Mouse (Mus musculus) hindlimb bud, embryonic 11.5 days (tissue): ENCODE data around the gene Rhag.

Experiments used
- DNase-seq: peaks from one replicate; pipeline ENCODE4 v3.0.0-alpha.2; 2012; ENCODE audit warnings: low read depth, low spot score; ENCODE audit errors: extremely low spot score

Gene Rhag

DNA sequence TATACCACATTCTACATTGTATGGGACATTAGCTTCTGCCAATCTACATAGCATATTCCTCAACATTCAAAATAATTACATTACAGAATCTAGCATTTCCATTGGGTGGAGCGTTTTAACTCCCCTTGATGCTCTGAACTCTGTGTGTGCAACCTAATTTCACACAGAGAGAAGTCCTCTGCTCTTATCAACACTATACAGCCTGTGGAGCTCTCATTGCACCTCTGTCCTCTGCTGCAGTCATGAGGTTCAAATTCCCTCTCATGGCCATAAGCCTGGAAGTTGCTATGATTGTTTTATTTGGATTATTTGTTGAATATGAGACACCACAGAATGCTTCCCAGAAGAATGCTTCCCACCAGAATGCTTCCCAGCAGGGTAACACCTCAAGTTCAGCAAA, at the start of gene Rhag:
Rhag (plus strand) TSS at position 193 of the 400 bp plus-strand sequence.
- no peak for DNase-seq

DNA sequence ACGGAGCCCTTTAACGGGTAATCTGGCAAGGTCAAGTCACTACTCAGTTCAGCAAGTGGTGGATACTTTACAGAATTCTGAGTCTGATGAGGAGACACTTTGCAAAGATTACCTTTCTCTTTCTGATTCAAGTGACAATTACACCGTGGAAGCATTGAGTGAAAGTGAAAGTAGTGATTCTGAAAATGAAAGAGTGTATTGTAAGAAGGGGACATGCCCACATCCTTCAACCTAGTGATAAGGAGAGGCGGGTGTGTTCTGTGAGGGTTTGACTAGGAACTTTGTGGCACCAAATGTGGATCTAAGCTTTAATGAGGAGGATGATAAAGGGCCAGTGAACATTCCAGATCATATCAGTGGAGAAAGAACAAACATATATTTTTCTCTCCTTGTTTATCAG, 47.3 kb upstream of the Rhag start:
- DNase-seq: no peak

DNA sequence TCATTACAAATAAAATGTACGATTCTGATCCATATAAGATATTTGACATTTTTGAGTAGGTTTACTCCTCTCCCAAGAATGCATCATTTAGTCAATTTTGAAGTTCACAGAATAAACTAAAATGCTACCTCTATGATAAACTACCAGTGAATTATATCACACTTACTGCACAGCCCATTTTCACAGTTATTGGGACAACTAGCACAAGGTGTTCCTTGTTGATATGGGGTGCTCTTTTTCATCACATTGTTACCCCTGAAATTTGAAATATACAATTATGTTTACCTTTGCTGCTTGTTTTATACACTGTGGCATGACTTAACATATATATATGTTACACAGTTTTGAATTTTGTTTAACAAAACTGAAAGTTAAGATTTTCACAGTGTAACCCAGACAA, 43.8 kb upstream of the Rhag start:
- no peak for DNase-seq

DNA sequence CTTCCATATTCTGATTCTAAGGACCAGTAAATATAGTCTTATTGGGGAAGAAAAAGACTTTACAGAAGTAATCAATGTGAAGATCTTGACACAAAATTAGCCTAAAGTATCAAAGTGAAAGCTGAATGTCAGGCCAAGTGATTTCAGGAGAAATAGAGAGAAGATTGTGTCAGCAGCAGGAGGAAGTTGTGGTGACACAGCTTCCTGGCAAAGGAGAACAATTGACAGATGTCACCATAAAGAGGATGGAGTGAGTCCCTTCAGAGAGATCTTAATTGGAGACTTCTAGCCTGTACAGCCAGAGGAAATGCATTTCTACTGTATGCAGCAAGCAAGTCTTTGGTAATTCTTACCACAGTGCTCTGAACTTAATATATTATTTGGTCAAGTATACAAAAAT, 21.0 kb upstream of the Rhag start:
- DNase-seq: no peak

DNA sequence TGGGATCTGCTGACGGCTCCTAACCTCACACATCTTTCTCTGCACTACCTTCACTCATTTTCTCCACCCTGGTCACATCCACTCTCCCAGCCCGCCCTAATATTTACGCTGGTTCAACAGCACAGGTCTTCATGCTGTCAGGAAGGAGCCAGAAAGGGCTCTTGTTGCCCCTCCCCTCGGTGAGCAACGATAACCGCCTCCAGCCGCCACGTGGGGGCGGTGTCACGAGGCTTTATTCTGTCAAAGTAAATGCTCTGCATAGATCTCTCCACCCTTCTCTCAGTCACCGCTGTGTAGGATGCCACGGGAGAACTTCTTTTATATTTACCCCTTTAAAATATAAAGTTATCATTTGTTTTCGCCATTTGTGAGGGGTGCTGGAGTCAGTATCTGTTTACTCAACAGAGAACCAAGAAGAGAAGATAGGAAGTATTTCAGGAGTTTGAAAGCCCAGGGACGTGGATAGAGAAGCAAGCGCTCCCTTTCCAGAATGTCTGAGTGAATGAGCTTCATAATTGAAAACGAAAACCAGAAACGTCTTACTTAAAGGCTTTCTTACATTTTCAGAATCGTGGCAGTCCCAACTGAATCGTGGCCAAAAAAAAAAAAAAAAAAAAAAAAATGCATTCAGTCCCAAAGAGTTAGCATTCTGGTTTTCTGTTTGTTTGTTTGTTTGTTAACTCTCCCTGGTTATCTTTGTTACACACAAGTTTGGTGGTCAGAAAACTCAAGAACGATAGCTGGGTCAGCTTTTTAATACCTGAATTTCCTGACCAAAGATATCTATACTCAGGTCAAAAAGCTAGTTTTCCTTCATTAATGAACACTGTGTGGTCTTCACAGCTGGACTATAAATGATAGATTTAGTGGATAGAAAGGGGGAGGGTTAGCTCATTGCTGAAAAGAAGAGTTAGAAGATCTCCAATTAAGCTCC, 16.7 kb upstream of the Rhag start:
- no peak for DNase-seq

DNA sequence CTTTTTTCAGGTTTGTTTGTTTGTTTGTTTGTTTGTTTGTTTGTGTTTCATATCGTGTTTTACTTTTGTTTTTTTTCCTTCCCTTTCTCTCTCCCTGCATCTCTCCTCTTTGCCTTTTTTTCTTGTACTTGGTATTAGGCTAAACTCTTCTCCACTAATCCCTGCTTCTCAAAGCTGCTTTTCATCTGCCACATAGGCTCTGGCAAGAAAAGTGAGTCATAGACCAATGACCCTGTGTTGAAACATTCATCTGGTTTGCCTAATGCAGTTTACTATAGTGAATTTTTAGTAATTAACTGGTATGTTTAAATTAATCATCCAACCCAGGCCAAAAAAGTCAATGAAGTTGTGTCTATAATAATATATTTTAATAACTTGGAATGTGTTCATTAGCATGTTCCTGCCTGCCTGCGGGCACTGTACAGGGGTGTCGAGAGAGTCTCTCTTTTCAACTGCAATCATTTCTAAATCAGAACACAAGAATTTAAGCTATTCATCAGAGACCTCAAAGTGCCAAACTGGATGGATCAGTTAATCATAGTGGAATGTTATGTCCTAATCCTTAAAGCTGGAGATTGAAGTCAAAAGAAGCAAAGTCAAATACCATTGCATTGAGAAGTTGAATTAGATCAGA, 8.1 kb upstream of the Rhag start:
- no peak for DNase-seq

DNA sequence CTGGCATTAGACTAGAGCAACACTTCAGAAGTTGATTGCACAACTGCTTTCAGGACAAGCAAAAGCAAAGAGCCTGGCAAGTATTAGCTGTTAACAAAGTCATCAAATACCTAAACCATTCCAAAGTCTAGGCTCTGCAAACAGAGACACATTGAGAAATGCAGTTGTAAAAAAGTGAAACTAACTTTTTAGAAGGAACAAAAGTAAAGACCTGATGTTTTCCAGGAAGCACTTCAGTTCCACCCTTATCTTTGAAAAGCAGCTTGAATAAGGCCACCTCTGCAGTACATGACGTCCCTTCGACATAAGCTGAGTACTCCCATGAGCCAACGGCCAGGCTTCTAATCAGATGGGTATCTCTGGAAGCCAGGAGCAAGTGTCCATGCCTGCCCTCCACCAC, 4.4 kb upstream of the Rhag start:
- DNase-seq: no peak

DNA sequence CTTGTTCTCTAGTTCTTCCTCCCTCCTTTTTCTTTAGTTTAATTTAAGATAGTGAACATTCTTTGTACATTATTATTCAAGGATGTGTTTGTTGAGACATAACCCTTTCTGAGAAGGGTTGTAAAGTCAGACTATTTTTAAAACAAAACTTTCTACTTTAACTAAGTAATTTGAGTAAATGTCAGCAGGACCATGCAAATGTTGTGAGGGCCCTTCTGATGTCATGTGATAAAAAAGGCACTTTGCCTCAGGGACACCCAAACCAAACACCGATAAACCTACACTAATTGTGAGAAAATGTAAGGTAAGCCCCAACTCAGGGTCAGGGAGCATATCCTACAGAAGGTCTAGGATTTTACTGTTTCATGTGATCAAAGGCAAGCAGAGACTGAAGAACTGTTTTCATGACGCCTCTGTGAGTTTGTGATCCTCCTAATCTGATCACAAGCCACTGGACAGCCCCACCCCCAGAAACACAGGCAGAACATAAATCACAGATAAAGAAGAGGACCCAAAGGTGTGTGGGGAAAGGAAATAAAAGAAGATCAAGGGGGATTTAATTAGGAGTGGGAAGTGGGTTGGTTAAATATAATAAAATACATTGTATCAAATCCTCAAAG, 3.9 kb upstream of the Rhag start, which contains the start of gene Crisp2:
Crisp2 (minus strand) TSS at position 51 of the 620 bp plus-strand sequence.
- no peak for DNase-seq

DNA sequence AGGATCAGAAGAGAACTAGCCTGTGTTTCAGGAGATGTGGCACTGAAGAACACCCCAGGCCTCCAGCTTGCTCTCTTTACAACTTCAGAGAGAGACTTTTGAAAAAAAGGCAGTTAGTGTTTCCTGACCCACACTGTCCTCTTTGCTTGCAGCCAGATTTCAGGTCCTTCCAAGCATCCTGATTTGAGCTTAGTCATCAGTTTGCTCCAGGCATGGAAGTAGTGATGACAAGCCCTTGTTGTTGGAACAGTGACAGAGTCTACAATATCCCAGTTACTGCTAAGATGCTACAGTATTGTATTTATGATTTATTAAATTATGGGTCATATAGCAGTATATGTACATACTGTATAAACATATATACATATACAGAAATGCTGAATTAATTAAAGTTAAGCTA, 2.9 kb upstream of the Rhag start:
- DNase-seq: no peak

DNA sequence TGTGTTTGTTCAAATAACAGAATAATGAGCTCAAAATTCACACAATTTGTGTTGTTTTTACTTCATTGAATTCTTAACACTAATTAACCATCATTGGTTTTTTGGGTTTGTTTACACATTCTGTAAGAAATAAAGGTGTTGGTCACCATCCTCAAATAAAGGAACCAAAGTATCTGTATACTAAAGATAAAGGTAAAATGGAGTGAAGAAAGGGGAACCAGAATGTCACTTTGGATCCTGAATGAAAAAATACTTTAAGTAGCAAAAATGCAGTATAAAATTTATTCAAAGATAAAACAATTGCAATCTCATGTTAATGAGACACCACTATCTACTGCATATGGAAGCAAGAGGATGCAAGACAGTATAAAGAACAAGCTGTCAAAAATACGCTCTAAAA, 634 bp downstream of the Rhag start:
- DNase-seq: no peak

DNA sequence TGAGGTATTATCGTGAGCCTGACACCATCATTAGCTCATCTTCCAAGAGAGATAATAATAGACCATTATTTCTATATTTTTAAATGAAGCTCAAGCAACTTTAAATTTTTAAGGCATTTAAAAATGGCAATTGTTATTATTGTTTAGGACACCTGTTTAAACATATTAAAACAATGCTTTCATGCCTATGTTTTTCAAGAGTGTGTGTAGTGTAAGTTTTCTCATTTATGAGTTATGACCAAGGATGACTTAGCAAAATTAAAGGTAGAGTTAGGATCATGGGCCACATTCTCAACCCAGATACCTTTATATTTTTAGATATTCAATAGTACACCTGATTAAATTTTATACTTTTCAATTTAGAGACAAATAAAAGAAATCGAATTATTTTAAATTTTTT, 1.3 kb downstream of the Rhag start:
- DNase-seq: no peak

DNA sequence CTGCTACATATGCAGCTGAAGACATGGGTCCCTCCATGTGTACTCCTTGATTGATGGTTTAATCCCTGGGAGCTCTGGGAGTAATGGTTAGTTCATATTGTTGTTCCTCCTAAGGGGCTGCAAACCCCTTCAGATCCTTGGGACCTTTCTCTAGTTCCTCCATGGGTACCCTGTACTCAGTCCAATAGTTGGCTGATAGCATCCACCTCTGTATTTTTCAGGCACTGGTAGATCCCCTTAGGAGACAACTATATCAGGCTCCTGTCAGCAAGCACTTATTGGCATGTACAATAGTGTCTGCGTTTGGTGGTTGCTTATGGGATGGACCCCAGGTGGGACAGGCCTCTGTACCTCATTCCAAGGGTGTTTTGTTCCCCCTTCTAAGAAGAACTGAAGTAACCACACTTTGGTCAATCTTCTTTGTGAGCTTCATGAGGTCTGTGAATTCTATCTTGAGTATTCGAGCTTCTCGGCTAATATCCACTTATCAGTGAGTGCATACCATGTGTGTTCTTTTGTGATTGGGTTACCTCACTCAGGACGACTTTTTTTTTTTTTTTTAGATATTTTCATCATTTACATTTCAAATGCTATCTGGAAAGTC, 6.5 kb downstream of the Rhag start:
- DNase-seq: no peak

DNA sequence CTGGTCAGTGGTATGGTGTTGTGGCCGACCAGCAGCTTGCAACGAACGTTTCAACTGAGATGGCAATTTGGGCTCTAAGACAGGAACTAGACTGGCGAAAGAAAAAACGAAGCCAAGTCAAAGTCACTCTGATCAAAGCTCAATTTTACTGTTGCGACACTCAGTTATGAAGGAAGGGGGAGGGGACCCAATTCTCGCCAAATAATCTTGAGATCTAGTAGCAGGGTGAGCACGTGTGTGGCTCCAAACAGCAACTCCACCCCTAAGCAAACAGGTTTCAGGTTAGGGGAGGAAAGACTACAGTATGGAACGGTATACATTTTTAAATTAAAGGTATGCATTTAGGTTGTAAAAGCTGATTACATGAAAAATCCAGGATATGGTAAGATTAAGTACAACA, 10.6 kb downstream of the Rhag start:
- DNase-seq: no peak

DNA sequence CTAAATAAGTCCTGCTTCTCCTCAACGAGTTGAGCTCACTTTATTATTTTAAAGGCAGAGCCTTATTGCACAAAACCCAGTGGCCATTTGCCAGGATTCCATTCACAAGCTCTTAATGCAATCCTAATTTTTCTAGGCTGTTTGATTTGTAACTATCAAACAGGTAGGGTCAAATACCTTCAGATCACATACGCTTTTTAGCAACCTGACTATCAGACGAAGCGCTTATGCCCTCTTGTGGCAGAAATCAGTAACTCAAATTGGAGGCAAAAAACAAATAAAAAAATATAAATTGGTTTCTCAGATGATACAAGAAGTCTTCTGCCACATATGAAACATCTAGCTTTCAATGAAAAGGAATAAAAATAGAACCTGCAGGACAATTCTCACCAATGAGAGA, 12.9 kb downstream of the Rhag start:
- peak; percentile 20 for DNase-seq

DNA sequence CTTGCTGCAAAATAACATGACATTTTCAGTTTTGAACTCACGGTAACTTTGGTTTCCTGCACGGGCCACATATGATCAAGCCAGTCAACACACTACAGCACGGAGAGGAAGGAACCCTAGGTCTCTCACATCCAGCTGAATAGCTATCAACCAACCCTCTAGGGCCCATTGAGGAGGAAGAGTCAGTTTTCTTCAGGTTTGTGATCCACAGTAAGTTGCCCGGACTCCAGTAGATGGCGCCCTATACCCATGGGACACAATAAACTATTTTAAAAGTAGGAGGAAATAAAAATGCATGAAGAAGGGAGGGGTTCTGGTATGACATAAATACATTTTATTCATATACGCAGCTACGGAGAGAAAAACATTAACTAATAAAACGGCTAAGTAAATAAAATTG, 13.6 kb downstream of the Rhag start:
- no peak for DNase-seq

DNA sequence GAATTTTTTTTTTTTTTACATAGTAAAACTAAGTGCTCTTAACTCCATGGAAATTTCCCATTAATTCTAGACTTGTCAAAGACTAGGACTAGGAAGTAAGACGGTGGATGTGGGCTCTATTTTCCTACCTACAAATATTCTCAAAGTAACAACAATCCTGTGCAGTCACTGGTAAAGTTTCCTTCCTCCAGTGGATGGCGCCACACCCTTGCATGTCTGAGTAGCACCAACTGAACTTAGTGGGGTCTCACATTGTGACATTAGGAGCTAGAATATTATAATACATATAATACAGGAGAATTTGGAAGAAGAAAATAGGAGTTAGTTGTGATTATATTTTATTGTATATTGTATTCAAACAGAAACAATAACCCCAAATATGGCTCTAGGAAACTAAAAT, 20.9 kb downstream of the Rhag start:
- no peak for DNase-seq

DNA sequence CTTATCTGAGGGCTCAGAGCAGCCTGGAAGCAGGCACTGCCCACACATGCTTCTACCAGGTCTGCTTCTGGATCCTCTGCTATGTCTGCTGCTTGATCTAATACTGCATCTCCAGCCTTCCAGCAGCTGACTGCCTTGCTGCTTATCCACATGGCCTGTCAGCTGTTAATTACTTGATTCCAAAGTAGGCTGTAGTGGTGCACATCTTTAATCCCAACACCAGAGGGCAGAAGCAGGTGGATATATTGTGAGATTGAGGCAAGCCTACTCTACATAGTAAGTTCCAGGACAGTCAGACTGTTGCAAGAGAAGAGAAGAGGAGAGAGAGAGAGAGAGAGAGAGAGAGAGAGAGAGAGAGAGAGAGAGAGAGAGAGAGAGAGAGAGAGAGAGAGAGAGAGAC, 26.4 kb downstream of the Rhag start:
- no peak for DNase-seq

DNA sequence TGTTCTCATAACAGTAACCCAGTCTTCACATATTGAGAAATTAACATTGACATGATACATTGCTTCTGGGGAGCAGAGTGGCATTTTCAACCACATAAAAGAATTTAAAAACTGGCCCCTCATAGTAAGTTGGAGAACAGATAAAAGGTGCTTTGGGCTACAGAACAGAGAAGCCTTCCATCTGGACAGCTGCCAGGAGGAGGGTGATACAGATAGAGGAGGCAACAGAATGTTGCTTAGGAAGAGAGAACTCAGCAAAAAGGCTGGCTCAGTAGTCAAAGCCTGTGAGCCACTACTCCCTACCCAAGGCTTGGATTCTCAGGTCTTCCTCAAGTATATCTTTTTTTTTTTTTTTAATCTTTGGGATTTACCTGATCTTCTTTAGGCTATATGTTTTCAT, 44.1 kb downstream of the Rhag start:
- DNase-seq: no peak

DNA sequence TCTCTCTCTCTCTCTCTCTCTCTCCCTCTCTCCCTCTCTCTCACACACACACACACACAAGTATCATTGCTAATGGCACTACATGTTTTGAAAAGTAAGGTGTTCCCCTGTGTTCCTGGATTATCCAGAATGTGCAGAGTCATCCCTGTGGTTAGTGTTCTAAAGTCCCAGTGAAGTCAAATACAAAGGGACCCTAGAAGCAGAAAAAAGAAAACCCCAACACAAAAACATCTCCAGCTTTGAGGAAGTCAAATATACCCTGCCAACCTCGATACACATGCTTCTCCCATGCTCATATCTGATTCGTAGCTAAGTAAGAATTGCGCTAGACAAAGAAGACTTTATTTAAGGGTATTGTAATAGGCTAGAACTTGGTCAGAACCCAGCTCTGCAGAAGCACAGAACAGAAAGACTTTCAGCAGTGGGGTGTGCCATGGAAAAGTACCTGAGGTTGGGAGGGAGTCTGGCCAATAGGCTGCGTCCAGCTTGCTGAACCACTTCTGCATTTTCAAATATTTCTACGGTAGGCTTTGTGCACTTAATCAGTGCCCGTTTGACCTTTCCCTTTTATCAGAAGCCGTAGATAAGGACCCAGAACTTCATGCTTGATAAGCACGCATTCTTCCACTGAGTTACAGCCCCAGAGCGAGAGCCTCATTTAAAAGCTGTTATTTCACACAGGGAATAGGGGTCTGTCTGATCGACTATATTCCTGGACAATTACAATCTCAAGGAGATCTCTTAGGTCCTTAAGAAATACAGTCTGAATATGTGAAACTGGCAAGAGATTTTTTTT, 58.2 kb downstream of the Rhag start:
- DNase-seq: no peak

DNA sequence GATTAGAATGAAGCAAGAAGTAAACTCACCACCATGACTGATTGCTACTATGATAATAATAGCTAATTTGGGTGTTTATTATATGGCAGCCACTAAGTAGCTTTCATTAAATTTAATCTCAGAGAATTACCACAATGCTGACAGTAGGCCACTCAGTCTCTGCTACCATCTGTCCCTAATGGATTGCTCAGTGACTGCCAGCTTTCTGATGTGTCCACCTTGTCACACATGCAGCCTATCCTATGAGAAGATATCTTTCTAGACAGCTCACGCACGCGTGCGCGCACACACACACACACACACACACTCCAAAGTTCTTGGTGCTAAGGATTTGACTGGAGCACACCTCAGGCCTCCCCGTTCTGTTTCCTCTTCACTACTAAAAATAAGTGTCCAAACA, 61.7 kb downstream of the Rhag start:
- no peak for DNase-seq

DNA sequence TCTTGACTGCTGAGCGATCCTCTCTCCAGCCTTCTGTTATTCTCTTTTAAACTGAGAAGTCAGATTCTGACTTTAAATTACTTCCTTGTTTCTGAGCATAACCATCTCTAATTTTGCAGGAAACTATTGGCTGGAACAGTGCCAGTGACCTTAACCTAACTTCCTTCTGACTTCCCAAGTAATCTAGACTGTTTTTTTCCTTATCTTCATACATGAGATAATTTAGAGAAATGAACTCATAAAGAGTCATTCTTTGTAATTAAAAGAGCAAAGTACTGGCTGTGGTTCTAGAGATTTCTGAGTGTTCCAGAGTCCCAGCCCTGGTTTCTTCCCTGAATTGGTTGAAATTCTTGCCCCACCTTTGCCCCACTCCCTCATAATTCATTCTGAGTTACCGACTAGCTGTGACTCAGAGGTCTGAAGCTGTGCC, 62.7 kb downstream of the Rhag start:
- DNase-seq: no peak
